Mouse (Mus musculus): Measurements from ENCODE around the gene Cacng8. TPM values are rescaled to one million over a fixed set of nuclear protein-coding genes. Genes with fewer than 3 reads are reported as not detected.

Cacng8 gene
- polyA plus RNA-seq, 1 experiment: not detected

DNA sequence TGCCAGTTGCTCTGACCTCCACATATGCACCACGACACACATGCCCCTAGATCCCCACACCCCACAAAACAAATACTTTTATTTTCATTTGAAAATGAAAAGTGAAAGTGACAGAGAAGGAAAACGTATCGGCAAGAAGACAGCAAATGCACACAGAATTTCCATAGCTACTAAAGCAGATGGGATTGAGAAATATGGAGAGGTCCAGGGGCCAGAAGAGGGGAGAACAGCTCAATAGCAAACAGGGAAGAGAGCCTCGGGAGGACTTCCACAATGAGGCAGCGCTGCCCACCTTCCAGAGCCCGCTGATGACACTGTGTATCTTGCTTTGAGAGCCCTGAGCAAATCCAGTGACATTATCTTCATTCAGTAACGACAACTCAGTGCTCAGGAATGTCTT, 31.6 kb downstream of the Cacng8 start:
- TF ChIP-seq FLI1 (IDR thresholded peaks at IDR 0.05; ENCODE audit: low read length) (no peak), GATA1 (IDR thresholded peaks at IDR 0.05; ENCODE audit: borderline replicate concordance, low read length) (no peak)
- H3K27me3 ChIP-seq (replicated peaks): peaks cover 81% of the 10 kb centered on the region
- 0 out of 2 replicates have a peak, but pooled peaks cover 3% of the 10 kb centered on the region for H3K9me3 ChIP-seq
- no peaks in the 10 kb centered on the region for H3K36me3 ChIP-seq (replicated peaks; ENCODE audit: low read length)
- H3K4me1 ChIP-seq: no peaks in the 10 kb centered on the region
- no peak overlapping the region for H3K4me3 ChIP-seq (replicated peaks)

DNA sequence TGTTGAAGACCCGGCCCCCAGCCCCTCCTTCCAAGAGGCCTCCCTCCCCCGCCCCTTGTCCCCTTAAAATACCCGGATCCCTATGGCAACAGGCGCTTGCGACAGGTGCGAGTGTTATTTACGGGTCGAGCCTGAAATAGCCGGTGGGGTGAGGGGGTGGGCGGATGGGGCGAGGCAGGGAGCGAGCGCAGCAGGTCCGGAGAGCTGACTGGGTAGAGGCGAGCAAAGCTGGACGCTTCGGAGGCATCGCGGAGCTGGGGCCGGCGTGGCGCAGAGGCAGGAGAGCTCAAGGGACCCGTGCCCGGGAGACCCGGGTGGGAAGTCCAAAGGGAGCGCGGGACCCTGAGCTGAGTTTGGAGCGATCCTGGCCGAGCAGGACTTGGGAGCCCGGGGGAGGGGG, 32.9 kb downstream of the Cacng8 start:
- no peak overlapping the region for H3K4me3 ChIP-seq (replicated peaks)
- no peaks in the 10 kb centered on the region for H3K36me3 ChIP-seq (replicated peaks; ENCODE audit: low read length)
- no peaks in the 10 kb centered on the region for H3K9me3 ChIP-seq
- TF ChIP-seq FLI1 (IDR thresholded peaks at IDR 0.05; ENCODE audit: low read length): no peak
- no peak for TF ChIP-seq GATA1 (IDR thresholded peaks at IDR 0.05; ENCODE audit: borderline replicate concordance, low read length)
- peaks cover 73% of the 10 kb centered on the region for H3K27me3 ChIP-seq (replicated peaks)
- no peaks in the 10 kb centered on the region for H3K4me1 ChIP-seq

DNA sequence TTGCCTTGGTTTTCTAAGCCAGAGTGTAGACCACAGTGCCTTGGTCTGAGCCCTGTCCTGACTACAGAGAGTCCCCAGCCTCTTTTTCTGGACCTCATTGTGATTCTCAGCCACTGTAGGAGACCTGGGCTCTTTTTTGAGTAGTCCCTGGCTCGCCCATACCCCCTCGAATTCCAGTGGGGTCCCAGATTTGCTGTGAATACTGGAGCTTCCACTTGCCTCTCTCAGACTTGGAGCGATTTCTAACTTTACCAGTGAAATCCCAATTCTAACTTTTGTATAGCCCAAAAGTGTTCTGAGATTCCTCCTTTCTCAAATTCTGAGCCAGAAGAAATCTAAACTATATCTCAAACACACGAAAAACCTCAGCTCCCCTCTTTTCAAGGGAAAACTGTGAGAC, 33.4 kb downstream of the Cacng8 start, which contains the start of gene Cacng6:
Gene Cacng6, plus strand, starts transcription at position 301 of the 400 bp plus-strand sequence.
- H3K36me3 ChIP-seq (replicated peaks; ENCODE audit: low read length): no peaks in the 10 kb centered on the region
- TF ChIP-seq FLI1 (IDR thresholded peaks at IDR 0.05; ENCODE audit: low read length): no peak
- no peak for TF ChIP-seq GATA1 (IDR thresholded peaks at IDR 0.05; ENCODE audit: borderline replicate concordance, low read length)
- no peak within 1 kb of the TSS for H3K4me3 ChIP-seq (replicated peaks)
- H3K9me3 ChIP-seq: no peaks in the 10 kb centered on the region
- H3K27me3 ChIP-seq (replicated peaks): peaks cover 72% of the 10 kb centered on the region
- no peaks in the 10 kb centered on the region for H3K4me1 ChIP-seq

GRCm38 (mm10) chr7:3425141-3425540, 34.7 kb downstream of the Cacng8 start:
- Histone ChIP-seq H3K9me3 (no peaks in the 10 kb centered on the region), H3K27me3 (replicated peaks) (peaks cover 67% of the 10 kb centered on the region), H3K4me1 (no peaks in the 10 kb centered on the region), H3K4me3 (replicated peaks) (no peak overlapping the region), H3K36me3 (replicated peaks; ENCODE audit: low read length) (no peaks in the 10 kb centered on the region)
- no peak for TF ChIP-seq FLI1 (IDR thresholded peaks at IDR 0.05; ENCODE audit: low read length)
- no peak for TF ChIP-seq GATA1 (IDR thresholded peaks at IDR 0.05; ENCODE audit: borderline replicate concordance, low read length)

- Histone ChIP-seq H3K4me3 (replicated peaks) (no peak overlapping the region), H3K4me1 (no peaks in the 10 kb centered on the region)
Observed at GRCm38 (mm10) chr7:3430161-3430560, 39.7 kb downstream of the Cacng8 start.

DNA sequence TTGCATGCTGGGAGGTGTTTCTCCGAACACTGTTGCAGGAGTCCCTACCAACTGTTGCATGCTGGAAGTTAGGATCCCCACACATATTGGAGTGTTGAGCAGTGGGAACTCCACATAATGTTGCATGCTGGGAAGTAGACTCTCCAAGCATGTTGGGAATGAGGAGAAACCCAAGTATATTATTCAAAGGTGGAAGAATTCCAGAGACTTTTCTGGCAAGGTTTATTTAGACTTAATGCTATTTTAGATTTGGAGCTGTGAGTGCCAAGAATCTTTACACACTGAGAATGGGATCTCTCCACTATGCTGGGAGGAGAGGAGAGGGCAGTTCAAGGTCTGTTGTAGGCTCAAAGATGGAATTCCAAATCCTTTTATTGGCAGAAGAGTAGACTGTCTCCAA, 41.6 kb downstream of the Cacng8 start:
- H3K4me1 ChIP-seq: no peaks in the 10 kb centered on the region
- H3K4me3 ChIP-seq (replicated peaks): no peak overlapping the region
- TF ChIP-seq FLI1 (IDR thresholded peaks at IDR 0.05; ENCODE audit: low read length) (no peak), GATA1 (IDR thresholded peaks at IDR 0.05; ENCODE audit: borderline replicate concordance, low read length) (no peak)

More at GRCm38 (mm10) chr7:3430161-3430560, 39.7 kb downstream of the Cacng8 start:
- Histone ChIP-seq H3K9me3 (peaks cover 14% of the 10 kb centered on the region), H3K36me3 (replicated peaks; ENCODE audit: low read length) (no peaks in the 10 kb centered on the region), H3K27me3 (replicated peaks) (peaks cover 30% of the 10 kb centered on the region)
- TF ChIP-seq GATA1 (IDR thresholded peaks at IDR 0.05; ENCODE audit: borderline replicate concordance, low read length): no peak
- TF ChIP-seq FLI1 (IDR thresholded peaks at IDR 0.05; ENCODE audit: low read length): no peak

DNA sequence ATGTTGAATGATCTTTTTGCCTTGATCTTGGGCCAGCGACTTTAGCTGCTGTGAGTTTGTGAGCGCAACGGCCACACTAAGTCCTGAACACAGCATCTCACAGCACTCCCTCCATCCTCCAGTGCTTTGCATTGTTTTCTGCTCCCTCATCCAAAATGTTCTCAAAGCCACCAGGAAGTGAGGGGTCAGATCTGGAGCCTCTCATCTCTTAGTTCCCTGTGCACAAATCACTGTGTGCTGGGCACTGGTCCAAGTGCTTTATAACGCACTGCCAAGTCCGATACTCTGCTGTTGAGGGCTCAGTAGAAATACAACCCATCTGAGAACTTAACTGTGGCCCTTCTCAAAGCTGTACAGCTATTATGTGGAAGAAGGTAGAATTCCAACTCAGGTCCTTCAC, 47.5 kb downstream of the Cacng8 start:
- Histone ChIP-seq H3K9me3 (peaks cover 20% of the 10 kb centered on the region), H3K36me3 (replicated peaks; ENCODE audit: low read length) (no peaks in the 10 kb centered on the region), H3K4me1 (no peaks in the 10 kb centered on the region), H3K4me3 (replicated peaks) (no peak overlapping the region), H3K27me3 (replicated peaks) (no peaks in the 10 kb centered on the region)
- TF ChIP-seq GATA1 (IDR thresholded peaks at IDR 0.05; ENCODE audit: borderline replicate concordance, low read length) (no peak), FLI1 (IDR thresholded peaks at IDR 0.05; ENCODE audit: low read length) (no peak)

More for the DNA sequence above, 41.6 kb downstream of the Cacng8 start:
- peaks cover 17% of the 10 kb centered on the region for H3K9me3 ChIP-seq
- peaks cover 19% of the 10 kb centered on the region for H3K27me3 ChIP-seq (replicated peaks)
- H3K36me3 ChIP-seq (replicated peaks; ENCODE audit: low read length): no peaks in the 10 kb centered on the region

GRCm38 (mm10) chr7:3439984-3440383, 49.5 kb downstream of the Cacng8 start:
- Histone ChIP-seq H3K4me1 (no peaks in the 10 kb centered on the region), H3K36me3 (replicated peaks; ENCODE audit: low read length) (no peaks in the 10 kb centered on the region), H3K27me3 (replicated peaks) (no peaks in the 10 kb centered on the region), H3K4me3 (replicated peaks) (no peak overlapping the region), H3K9me3 (peaks cover 6% of the 10 kb centered on the region)
- TF ChIP-seq FLI1 (IDR thresholded peaks at IDR 0.05; ENCODE audit: low read length) (no peak), GATA1 (IDR thresholded peaks at IDR 0.05; ENCODE audit: borderline replicate concordance, low read length) (no peak)

- peaks cover 6% of the 10 kb centered on the region; the same call in 1 of the 2 replicates for H3K9me3 ChIP-seq
- no peak for TF ChIP-seq GATA1 (IDR thresholded peaks at IDR 0.05; ENCODE audit: borderline replicate concordance, low read length)
- no peaks in the 10 kb centered on the region for H3K27me3 ChIP-seq (replicated peaks)
- no peaks in the 10 kb centered on the region for H3K36me3 ChIP-seq (replicated peaks; ENCODE audit: low read length)
- no peaks in the 10 kb centered on the region for H3K4me1 ChIP-seq
- H3K4me3 ChIP-seq (replicated peaks): no peak overlapping the region
Observed at GRCm38 (mm10) chr7:3440526-3440925, 50.0 kb downstream of the Cacng8 start.

DNA sequence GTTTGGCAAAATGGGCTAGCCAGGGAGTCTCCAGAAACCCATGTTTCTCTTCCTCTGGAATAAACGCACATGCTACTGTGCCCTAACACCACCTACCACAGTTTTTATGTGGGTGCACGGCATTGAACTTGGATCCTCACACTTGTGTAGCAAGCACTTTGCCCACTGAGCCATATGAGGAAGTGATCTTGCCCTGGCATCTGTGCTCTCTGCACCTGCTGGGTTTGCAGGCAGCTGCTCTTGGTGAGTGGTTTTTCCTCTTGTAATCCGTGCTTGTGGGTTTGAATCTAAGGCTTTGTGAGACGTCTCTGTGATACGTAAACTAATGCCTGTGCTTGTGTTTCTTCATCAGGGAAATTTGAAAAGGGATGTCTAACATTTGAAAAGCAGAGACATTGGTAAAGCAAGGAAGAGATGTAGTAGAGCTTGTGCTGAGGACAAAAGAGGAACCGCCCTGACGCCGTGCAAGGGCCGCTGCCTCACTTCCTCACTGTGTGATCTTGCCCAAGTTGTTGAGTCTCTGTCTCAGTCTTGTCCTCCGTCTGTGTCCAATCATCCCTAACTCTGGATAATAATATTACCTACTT, 52.1 kb downstream of the Cacng8 start:
- TF ChIP-seq FLI1 (IDR thresholded peaks at IDR 0.05; ENCODE audit: low read length): no peak
- no peak for TF ChIP-seq GATA1 (IDR thresholded peaks at IDR 0.05; ENCODE audit: borderline replicate concordance, low read length)
- Histone ChIP-seq H3K9me3 (peaks cover 3% of the 10 kb centered on the region; the same call in 1 of the 2 replicates), H3K27me3 (replicated peaks) (no peaks in the 10 kb centered on the region), H3K4me3 (replicated peaks) (no peak overlapping the region), H3K4me1 (no peaks in the 10 kb centered on the region), H3K36me3 (replicated peaks; ENCODE audit: low read length) (no peaks in the 10 kb centered on the region)

Data from megakaryocyte, embryonic 14.5 days (primary cell).